Mouse (Mus musculus): Measurements from ENCODE around the gene Tspear.

DNA sequence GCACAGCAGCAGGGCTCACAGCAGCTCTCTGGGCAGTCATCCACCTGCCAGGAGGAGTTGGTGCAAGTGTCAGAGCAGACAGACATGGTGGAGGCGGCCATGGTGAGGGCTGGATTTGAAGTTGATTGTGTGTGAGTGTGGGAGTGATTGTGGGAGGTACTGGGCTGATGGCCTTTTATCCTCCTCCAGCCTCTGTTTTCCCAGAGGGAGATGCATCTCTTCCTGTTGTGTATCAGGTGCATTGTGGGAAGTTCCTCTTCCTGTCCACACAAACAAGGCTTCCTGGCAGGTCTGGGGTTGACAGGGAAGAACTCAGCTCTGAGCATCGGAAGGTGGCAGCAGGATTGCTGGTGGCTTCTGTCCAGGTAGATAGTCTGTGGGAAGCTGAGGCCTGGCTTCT lies 108.6 kb downstream of the Tspear start, which contains the start of gene Gm9639:
- TF ChIP-seq EP300 (IDR thresholded peaks at IDR 0.05; ENCODE audit: insufficient read depth, low read depth, low read length): no peak
- no peak for TF ChIP-seq POLR2A (IDR thresholded peaks at IDR 0.05; ENCODE audit: insufficient read depth, low read length)

Measured in ES-Bruce4 (cell line).